Mouse (Mus musculus) ES-E14 (cell line): ENCODE measurements at regions not wholly inside any gene's neighbourhood (a gene's known extent, or its start where the extent isn't known, plus 50 kb on each side); places are given as distances from the start of the nearest gene placed in this dataset.

ENCODE experiments used
- DNase-seq: peaks from one replicate; pipeline ENCODE4 v3.0.0-alpha.2; 2013; ENCODE audit warnings: low read depth, low spot score
- H3K27ac ChIP-seq: 2 replicates; pipeline ENCODE4 v1.5.1; 2012; ENCODE audit warnings: low read depth, mild to moderate bottlenecking, low read length, moderate library complexity, mixed read lengths; ENCODE audit not compliant: poor library complexity, insufficient read depth, severe bottlenecking
- H3K36me3 ChIP-seq: 2 replicates; pipeline ENCODE4 v1.6.1; 2012; ENCODE audit warnings: mild to moderate bottlenecking, low read length, moderate library complexity, mixed read lengths; ENCODE audit not compliant: control insufficient read depth, poor library complexity, insufficient read depth, severe bottlenecking
- H3K4me1 ChIP-seq, 2 experiments: fragments of 150-350 bp in 1 of 2; sonication (generic) in 1 of 2; 2 replicates each; pipeline ENCODE4 v1.6.1; 2012; ENCODE audit warnings: low read length in 2 of 2, mild to moderate bottlenecking in 1 of 2, mixed read lengths in 1 of 2; ENCODE audit not compliant: control insufficient read depth in 2 of 2, insufficient read depth in 2 of 2, poor library complexity in 1 of 2
- H3K4me3 ChIP-seq, 2 experiments: fragments of 150-350 bp in 1 of 2; sonication (generic) in 1 of 2; 2 replicates each; pipeline ENCODE4 v1.5.1; 2012; ENCODE audit warnings: low read length in 2 of 2, low read depth in 1 of 2, mild to moderate bottlenecking in 1 of 2, mixed read lengths in 1 of 2; ENCODE audit not compliant: insufficient read depth in 1 of 2, poor library complexity in 1 of 2, severe bottlenecking in 1 of 2
- H3K9ac ChIP-seq: 2 replicates; pipeline ENCODE4 v1.6.1; 2012; ENCODE audit warnings: low read depth, mild to moderate bottlenecking, low read length, mixed read lengths; ENCODE audit not compliant: poor library complexity, insufficient read depth, severe bottlenecking
- H3K9me3 ChIP-seq: fragments of 150-350 bp; sonication (generic); 2 replicates; pipeline ENCODE4 v1.6.1; 2012; ENCODE audit warnings: low read depth, mild to moderate bottlenecking, low read length; ENCODE audit not compliant: control insufficient read depth, insufficient read depth
- CHD2 ChIP-seq: IDR thresholded peaks from 2 replicates; pipeline ENCODE4 v1.6.1; 2014; ENCODE audit warnings: mild to moderate bottlenecking, low read depth, low read length, inconsistent platforms
- HCFC1 ChIP-seq: IDR thresholded peaks from 2 replicates; pipeline ENCODE4 v1.6.1; 2012; ENCODE audit warnings: low read length, inconsistent platforms, borderline replicate concordance; ENCODE audit not compliant: insufficient read depth
- MAFK ChIP-seq: IDR thresholded peaks from 2 replicates; pipeline ENCODE4 v1.6.1; 2014; ENCODE audit warnings: mild to moderate bottlenecking, low read depth, low read length, inconsistent platforms; ENCODE audit not compliant: insufficient read depth
- ZC3H11A ChIP-seq: IDR thresholded peaks from 2 replicates; pipeline ENCODE4 v1.6.1; 2012; ENCODE audit warnings: low read depth, mild to moderate bottlenecking, inconsistent platforms, low read length, borderline replicate concordance
- ZNF384 ChIP-seq: IDR thresholded peaks from 2 replicates; pipeline ENCODE4 v1.6.1; 2012; ENCODE audit warnings: low read depth, low read length, inconsistent platforms
- in situ Hi-C, 2 experiments: fragments of 600-800 bp; cut with MboI; formaldehyde crosslinking; loops; one replicate each; pipeline ENCODE4 v1.15.1; 2025; ENCODE audit warnings: low sequenced_read_pairs in 2 of 2, inconsistent platforms in 1 of 2; ENCODE audit not compliant: unreplicated experiment in 2 of 2

DNA sequence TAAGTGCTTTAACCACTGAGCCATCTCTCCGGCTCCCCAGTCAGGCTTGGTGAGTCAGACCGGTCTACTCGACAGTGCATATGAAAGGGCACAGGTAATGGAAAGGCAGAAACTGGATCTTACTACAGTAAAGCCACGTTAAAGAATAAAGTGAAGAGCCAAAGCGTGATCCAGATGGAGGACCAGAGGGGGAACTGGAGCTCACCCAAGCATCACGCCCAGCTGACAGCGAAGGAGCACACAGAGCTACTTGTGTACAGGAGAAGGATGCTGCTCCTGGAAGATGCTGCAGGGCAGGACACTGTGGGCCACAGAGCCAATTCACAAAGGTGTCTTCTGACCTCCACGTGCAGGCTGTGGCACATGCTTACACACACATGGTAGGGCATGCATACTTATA, 96.7 kb upstream of the Ppp1r26 start:
- Histone ChIP-seq H3K27ac (no peak overlapping the region), H3K9me3 (no peaks in the 10 kb centered on the region), H3K4me1 (no peaks in the 10 kb centered on the region), H3K9ac (no peak overlapping the region), H3K36me3 (no peaks in the 10 kb centered on the region), H3K4me3 (no peak overlapping the region)
- TF ChIP-seq MAFK: no peak
- no peak for TF ChIP-seq HCFC1
- no peak for TF ChIP-seq ZC3H11A
- no peak for TF ChIP-seq CHD2
- TF ChIP-seq ZNF384: no peak
- in situ Hi-C loops: no loop called here
- no peak for DNase-seq

DNA sequence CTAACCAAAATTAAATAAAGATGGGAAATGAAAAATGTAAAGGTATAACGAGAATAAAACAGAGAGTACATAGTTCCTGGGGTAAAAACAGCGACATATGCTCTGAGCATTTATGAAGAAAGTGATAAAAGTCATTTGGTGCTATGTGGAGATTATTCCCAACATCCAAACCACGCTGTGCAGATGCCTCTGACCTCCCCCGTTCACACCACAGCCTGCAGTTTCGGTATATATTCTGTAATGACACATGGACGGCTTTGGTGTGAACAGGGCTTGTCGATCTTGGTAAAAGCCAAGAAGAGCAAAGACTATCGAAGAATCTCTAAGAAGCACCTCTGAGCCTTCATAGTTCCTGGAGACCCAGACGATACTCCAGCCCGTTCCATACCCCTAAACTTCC, 95.2 kb upstream of the Ppp1r26 start:
- in situ Hi-C loops: no loop called here
- TF ChIP-seq HCFC1 (no peak), ZNF384 (no peak), CHD2 (no peak), ZC3H11A (no peak), MAFK (no peak)
- no peak overlapping the region for H3K27ac ChIP-seq
- no peak for DNase-seq
- no peaks in the 10 kb centered on the region for H3K36me3 ChIP-seq
- H3K4me3 ChIP-seq: no peak overlapping the region
- no peak overlapping the region for H3K9ac ChIP-seq
- H3K9me3 ChIP-seq: no peaks in the 10 kb centered on the region
- no peaks in the 10 kb centered on the region for H3K4me1 ChIP-seq

DNA sequence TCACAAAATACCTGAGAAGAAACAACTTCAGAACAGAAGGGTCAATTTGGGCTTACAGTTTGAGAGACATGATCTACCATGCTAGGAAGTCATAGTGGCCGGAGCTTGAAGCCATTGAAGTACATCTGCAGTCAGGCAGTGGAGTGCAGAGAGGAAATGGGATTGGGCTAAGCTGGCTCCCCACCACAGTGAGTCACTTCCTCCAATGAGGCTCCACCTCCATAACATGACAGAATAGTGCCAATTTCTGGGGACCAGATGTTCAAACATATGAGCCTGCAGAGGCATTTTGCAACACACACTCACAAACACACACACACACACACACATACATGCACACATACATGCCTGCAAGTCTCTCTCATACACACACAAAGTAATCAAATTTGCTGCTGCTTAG, 93.7 kb upstream of the Ppp1r26 start:
- H3K4me1 ChIP-seq: no peaks in the 10 kb centered on the region
- no peak for DNase-seq
- H3K27ac ChIP-seq: no peak overlapping the region
- TF ChIP-seq MAFK (no peak), ZNF384 (no peak), ZC3H11A (no peak), HCFC1 (no peak), CHD2 (no peak)
- H3K9ac ChIP-seq: no peak overlapping the region
- H3K9me3 ChIP-seq: no peaks in the 10 kb centered on the region
- H3K36me3 ChIP-seq: no peaks in the 10 kb centered on the region
- no peak overlapping the region for H3K4me3 ChIP-seq
- in situ Hi-C loops: no loop called here

GRCm38 (mm10) chr2:28362199-28362598, 84.4 kb upstream of the Ppp1r26 start:
- Histone ChIP-seq H3K27ac (no peak overlapping the region), H3K36me3 (no peaks in the 10 kb centered on the region), H3K9me3 (no peaks in the 10 kb centered on the region), H3K4me1 (no peaks in the 10 kb centered on the region), H3K4me3 (no peak overlapping the region), H3K9ac (no peak overlapping the region)
- DNase-seq: no peak
- TF ChIP-seq CHD2 (no peak), HCFC1 (no peak), ZC3H11A (no peak), ZNF384 (no peak), MAFK (no peak)
- in situ Hi-C loops: no loop called here

DNA sequence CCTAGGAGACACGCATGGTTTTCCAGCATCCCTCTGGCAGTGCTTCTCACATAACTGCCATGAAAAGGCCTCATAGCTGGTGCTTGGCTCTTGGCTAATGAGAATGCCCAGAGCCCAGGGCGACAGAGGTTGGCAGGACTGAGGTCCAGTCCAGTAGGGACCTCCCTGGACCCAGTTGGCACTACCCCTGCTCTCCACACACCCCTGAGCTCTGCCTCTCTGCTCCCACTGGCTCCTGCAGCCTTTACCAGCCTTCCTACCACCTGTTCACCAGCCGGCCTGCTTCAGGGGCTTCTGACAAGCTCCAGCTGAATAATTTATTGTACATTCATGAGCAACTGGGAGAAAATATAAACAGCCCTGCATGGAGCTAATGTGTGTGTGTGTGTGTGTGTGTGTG, 82.0 kb upstream of the Ppp1r26 start:
- no peak overlapping the region for H3K27ac ChIP-seq

More for the DNA sequence above, 82.0 kb upstream of the Ppp1r26 start:
- DNase-seq: no peak
- Histone ChIP-seq H3K36me3 (no peaks in the 10 kb centered on the region), H3K9me3 (no peaks in the 10 kb centered on the region), H3K9ac (no peak overlapping the region), H3K4me3 (no peak overlapping the region), H3K4me1 (peaks cover 0 to 4% of the 10 kb centered on the region in 2 experiments; a peak in 1 of 4 replicates)
- TF ChIP-seq MAFK: no peak
- TF ChIP-seq ZNF384: no peak
- TF ChIP-seq CHD2: no peak
- no peak for TF ChIP-seq HCFC1
- no peak for TF ChIP-seq ZC3H11A
- in situ Hi-C loops: no loop called here
